Mouse (Mus musculus) T-helper 1 cell (primary cell): ENCODE data around the gene AF366264.
"Not testable (repeated sequence)": the region's sequence is repeated elsewhere in the genome, so short reads cannot be mapped to it uniquely, and the experiment has no call there.

Source experiments
- in situ Hi-C: fragments of 300-600 bp; cut with MboI, MseI; formaldehyde crosslinking; loops from one replicate; pipeline ENCODE4 v1.15.1; 2025; ENCODE audit warnings: high pct_unique_total_duplicates

The AF366264 gene

GRCm38 (mm10) chr8:13838289-13838688 lies at the start of gene AF366264:
TSS of gene AF366264 (minus strand) at chr8:13838389.
- in situ Hi-C loops: not testable (repeated sequence)

GRCm38 (mm10) chr8:13843286-13843685 lies 5.1 kb upstream of the AF366264 start:
- in situ Hi-C loops: not testable (repeated sequence)

GRCm38 (mm10) chr8:13828598-13829172 lies 9.5 kb downstream of the AF366264 start:
- in situ Hi-C loops: no loop called here

GRCm38 (mm10) chr8:13799566-13799965 lies 38.6 kb downstream of the AF366264 start:
- in situ Hi-C loops: no loop called here

GRCm38 (mm10) chr8:13797676-13798075 lies 40.5 kb downstream of the AF366264 start:
- in situ Hi-C loops: no loop called here

- in situ Hi-C loops: no loop called here
These were observed 44.5 kb downstream of the AF366264 start for GRCm38 (mm10) chr8:13793746-13794101.

GRCm38 (mm10) chr8:13793097-13793745 lies 45.0 kb downstream of the AF366264 start:
- in situ Hi-C loops: no loop called here

- in situ Hi-C loops: no loop called here
These were observed 48.6 kb downstream of the AF366264 start for GRCm38 (mm10) chr8:13789606-13790005.

- in situ Hi-C loops: no loop called here
These were observed 52.4 kb downstream of the AF366264 start for GRCm38 (mm10) chr8:13785764-13786299.

- in situ Hi-C loops: no loop called here
These were observed 52.9 kb downstream of the AF366264 start, which contains the start of gene Upf3a for GRCm38 (mm10) chr8:13785250-13785763. TSS of gene Upf3a (plus strand) at chr8:13785615.
